Mouse (Mus musculus): ENCODE measurements around the gene Vps8. TPM values are rescaled to one million over a fixed set of nuclear protein-coding genes. Genes with fewer than 3 reads are reported as not detected.

Gene Vps8
- polyA plus RNA-seq, 1 experiment from 2014 or later, result 3.1 TPM

DNA sequence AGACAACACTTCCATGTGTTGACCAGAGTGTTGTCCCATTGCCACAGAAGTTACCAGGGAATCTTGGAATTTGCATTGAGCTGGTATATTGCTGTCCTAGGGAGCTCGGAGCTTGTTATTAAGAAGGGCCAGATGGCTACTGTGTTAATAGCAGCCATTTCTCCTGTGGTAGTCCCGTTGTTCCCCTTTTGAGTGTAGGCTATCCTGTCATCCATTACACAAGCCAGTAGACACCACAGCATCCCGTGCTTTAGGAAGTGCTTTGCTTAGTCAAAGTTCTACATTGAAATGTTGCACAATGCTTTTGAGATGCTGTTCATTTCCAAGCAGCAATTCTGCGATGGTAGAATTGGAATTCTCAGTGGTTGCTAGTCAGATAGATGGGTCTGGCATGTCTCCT is 54.2 kb downstream of the Vps8 start:
- no peak overlapping the region for H3K4me3 ChIP-seq (ENCODE audit: low read depth, low read length)
- ATAC-seq, result no peak
- WGBS (ENCODE audit: insufficient replicate concordance), result 68% methylated on average over 4 of the region's 4 CpGs

DNA sequence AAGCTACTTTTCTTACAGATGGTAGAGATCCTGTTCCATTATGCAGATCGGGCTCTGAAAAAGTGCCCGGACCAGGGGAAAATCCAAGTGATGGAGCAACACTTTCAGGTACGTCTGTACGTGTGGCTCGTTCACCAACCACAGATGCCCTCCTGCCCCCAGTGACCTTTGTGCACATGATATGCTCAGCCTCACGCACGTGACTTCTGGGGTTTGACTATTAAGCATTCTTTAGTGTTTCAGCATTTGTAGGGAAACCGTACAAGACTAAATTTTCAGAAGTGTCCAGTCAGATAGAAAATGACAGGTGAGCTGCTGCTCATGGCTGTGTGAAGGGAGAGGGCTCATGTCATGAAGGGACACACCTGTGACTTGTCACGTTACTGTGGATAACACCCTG is 55.5 kb downstream of the Vps8 start:
- WGBS (ENCODE audit: insufficient replicate concordance), result 74% methylated on average over 9 of the region's 9 CpGs
- ATAC-seq, result 0 out of 2 replicates have a peak, but pooled peaks have one; percentile 48

More for the DNA sequence above, 54.2 kb downstream of the Vps8 start:
- no peak for TF ChIP-seq EP300 (IDR thresholded peaks at IDR 0.05; ENCODE audit: low read depth)
- TF ChIP-seq CTCF (IDR thresholded peaks at IDR 0.05; ENCODE audit: low read depth), result no peak
- peaks cover 9% of the 10 kb centered on the region for H3K36me3 ChIP-seq (replicated peaks; ENCODE audit: insufficient read depth, low read length)
- H3K27me3 ChIP-seq (ENCODE audit: insufficient read depth, low read length), result no peaks in the 10 kb centered on the region
- no peak overlapping the region for H3K4me2 ChIP-seq (ENCODE audit: low read depth, low read length)
- H3K9me3 ChIP-seq (ENCODE audit: low read length), result no peaks in the 10 kb centered on the region
- no peak overlapping the region for H3K27ac ChIP-seq (ENCODE audit: low read depth)
- no peak for DNase-seq
- no peak overlapping the region for H3K9ac ChIP-seq (replicated peaks)
- no peaks in the 10 kb centered on the region for H3K4me1 ChIP-seq (ENCODE audit: insufficient read depth)

DNA sequence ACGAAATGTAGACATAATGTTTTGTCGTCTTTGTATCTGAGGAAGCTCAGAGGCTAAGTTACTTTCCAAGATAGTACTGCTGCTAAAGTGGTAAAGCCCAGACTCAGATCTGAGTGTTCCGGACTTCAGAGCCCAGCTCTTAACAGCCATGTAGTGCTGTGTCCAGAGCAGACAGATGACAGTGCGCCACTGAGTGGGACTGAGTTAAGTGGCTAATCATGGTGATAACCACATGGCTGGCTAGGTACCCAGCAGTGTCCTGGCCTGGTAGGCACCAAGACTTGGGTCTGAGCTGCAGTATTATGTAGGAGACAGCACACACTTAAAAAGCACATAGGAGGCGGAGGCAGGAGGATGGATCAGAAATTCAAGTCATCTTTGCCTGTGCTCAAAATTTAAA is 60.9 kb downstream of the Vps8 start:
- 87% methylated on average over 5 of the region's 5 CpGs for WGBS (ENCODE audit: insufficient replicate concordance)
- H3K36me3 ChIP-seq (replicated peaks; ENCODE audit: insufficient read depth, low read length), result no peaks in the 10 kb centered on the region
- H3K27ac ChIP-seq (ENCODE audit: low read depth), result no peak overlapping the region
- H3K4me2 ChIP-seq (ENCODE audit: low read depth, low read length), result no peak overlapping the region
- no peak overlapping the region for H3K9ac ChIP-seq (replicated peaks)
- DNase-seq (no peak), ATAC-seq (no peak)
- H3K27me3 ChIP-seq (ENCODE audit: insufficient read depth, low read length), result no peaks in the 10 kb centered on the region
- no peaks in the 10 kb centered on the region for H3K4me1 ChIP-seq (ENCODE audit: insufficient read depth)
- TF ChIP-seq EP300 (IDR thresholded peaks at IDR 0.05; ENCODE audit: low read depth), result no peak
- no peak for TF ChIP-seq CTCF (IDR thresholded peaks at IDR 0.05; ENCODE audit: low read depth)
- H3K4me3 ChIP-seq (ENCODE audit: low read depth, low read length), result no peak overlapping the region
- H3K9me3 ChIP-seq (ENCODE audit: low read length), result no peaks in the 10 kb centered on the region

More for the DNA sequence above, 55.5 kb downstream of the Vps8 start:
- Histone ChIP-seq H3K4me3 (ENCODE audit: low read depth, low read length) (no peak overlapping the region), H3K4me2 (ENCODE audit: low read depth, low read length) (no peak overlapping the region), H3K9ac (replicated peaks) (no peak overlapping the region), H3K9me3 (ENCODE audit: low read length) (no peaks in the 10 kb centered on the region), H3K4me1 (ENCODE audit: insufficient read depth) (no peaks in the 10 kb centered on the region), H3K36me3 (replicated peaks; ENCODE audit: insufficient read depth, low read length) (peaks cover 3% of the 10 kb centered on the region; the same call in 1 of the 2 replicates), H3K27me3 (ENCODE audit: insufficient read depth, low read length) (no peaks in the 10 kb centered on the region), H3K27ac (ENCODE audit: low read depth) (no peak overlapping the region)
- no peak for TF ChIP-seq EP300 (IDR thresholded peaks at IDR 0.05; ENCODE audit: low read depth)
- TF ChIP-seq CTCF (IDR thresholded peaks at IDR 0.05; ENCODE audit: low read depth), result no peak
- no peak for DNase-seq

DNA sequence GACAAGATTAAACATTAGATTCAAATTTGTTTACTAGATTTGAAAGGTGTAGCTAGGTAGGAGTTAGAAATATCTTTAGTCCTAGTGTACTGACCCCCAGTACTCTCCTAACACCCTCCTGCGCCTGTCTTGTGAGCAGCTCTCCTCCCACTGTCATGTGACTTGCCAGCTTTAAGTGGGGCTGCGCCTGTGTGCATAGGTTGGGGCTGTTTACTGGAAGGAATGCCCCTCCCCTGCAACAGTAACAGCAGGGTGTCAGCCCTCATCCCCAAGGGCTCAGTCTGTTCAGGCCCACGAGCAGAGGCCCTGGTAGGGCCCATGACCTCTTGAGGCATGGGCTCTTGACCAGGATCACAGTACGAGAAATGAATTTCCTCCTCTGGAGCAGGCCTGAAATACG is 62.8 kb downstream of the Vps8 start:
- 61% methylated on average over 5 of the region's 5 CpGs for WGBS (ENCODE audit: insufficient replicate concordance)
- ATAC-seq (no peak), DNase-seq (no peak)
- no peaks in the 10 kb centered on the region for H3K27me3 ChIP-seq (ENCODE audit: insufficient read depth, low read length)
- no peak overlapping the region for H3K9ac ChIP-seq (replicated peaks)
- no peaks in the 10 kb centered on the region for H3K36me3 ChIP-seq (replicated peaks; ENCODE audit: insufficient read depth, low read length)
- H3K27ac ChIP-seq (ENCODE audit: low read depth), result no peak overlapping the region
- H3K4me1 ChIP-seq (ENCODE audit: insufficient read depth), result no peaks in the 10 kb centered on the region
- no peak overlapping the region for H3K4me3 ChIP-seq (ENCODE audit: low read depth, low read length)
- H3K4me2 ChIP-seq (ENCODE audit: low read depth, low read length), result no peak overlapping the region
- H3K9me3 ChIP-seq (ENCODE audit: low read length), result no peaks in the 10 kb centered on the region
- TF ChIP-seq EP300 (IDR thresholded peaks at IDR 0.05; ENCODE audit: low read depth), result no peak
- TF ChIP-seq CTCF (IDR thresholded peaks at IDR 0.05; ENCODE audit: low read depth), result no peak

DNA sequence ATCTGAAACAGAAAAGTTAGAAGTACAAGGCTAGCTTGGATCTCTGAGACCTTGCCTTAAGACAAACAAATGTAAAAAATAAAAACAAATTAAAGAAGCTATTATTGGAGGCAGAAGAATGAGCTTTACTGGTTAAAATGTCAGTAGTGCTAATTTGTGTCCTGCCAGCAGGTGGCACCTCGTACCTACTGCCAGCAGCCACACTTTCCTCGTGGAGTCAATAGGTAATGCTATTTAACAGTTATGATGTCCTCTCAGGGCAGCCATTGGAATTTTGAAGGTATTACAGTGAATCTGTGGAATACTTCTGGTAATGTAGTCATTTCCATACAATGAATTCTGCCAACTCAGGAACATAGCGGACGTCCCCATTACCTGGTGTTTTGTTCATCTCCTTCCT is 65.5 kb downstream of the Vps8 start:
- 0 out of 2 replicates have a peak, but pooled peaks have one; percentile 17 for ATAC-seq
- WGBS (ENCODE audit: insufficient replicate concordance), result 56% methylated on average over 4 of the region's 4 CpGs
- H3K4me3 ChIP-seq (ENCODE audit: low read depth, low read length), result no peak overlapping the region

GRCm38 (mm10) chr16:21492346-21492745 is 69.4 kb downstream of the Vps8 start:
- H3K4me3 ChIP-seq (ENCODE audit: low read depth, low read length), result no peak overlapping the region
- no peak for DNase-seq
- no peak overlapping the region for H3K4me2 ChIP-seq (ENCODE audit: low read depth, low read length)
- no peak for TF ChIP-seq CTCF (IDR thresholded peaks at IDR 0.05; ENCODE audit: low read depth)
- no peak for TF ChIP-seq EP300 (IDR thresholded peaks at IDR 0.05; ENCODE audit: low read depth)
- no peak overlapping the region for H3K27ac ChIP-seq (ENCODE audit: low read depth)
- no peaks in the 10 kb centered on the region for H3K4me1 ChIP-seq (ENCODE audit: insufficient read depth)
- no peaks in the 10 kb centered on the region for H3K27me3 ChIP-seq (ENCODE audit: insufficient read depth, low read length)
- WGBS (ENCODE audit: insufficient replicate concordance), result 63% methylated on average over 5 of the region's 5 CpGs
- no peaks in the 10 kb centered on the region for H3K9me3 ChIP-seq (ENCODE audit: low read length)
- ATAC-seq, result no peak
- H3K9ac ChIP-seq (replicated peaks), result no peak overlapping the region
- no peaks in the 10 kb centered on the region; the same call in 1 of the 2 replicates for H3K36me3 ChIP-seq (replicated peaks; ENCODE audit: insufficient read depth, low read length)

More for the DNA sequence above, 65.5 kb downstream of the Vps8 start:
- Histone ChIP-seq H3K4me2 (ENCODE audit: low read depth, low read length) (no peak overlapping the region), H3K9ac (replicated peaks) (no peak overlapping the region), H3K27me3 (ENCODE audit: insufficient read depth, low read length) (no peaks in the 10 kb centered on the region), H3K27ac (ENCODE audit: low read depth) (no peak overlapping the region), H3K9me3 (ENCODE audit: low read length) (no peaks in the 10 kb centered on the region), H3K36me3 (replicated peaks; ENCODE audit: insufficient read depth, low read length) (no peaks in the 10 kb centered on the region; the same call in 1 of the 2 replicates), H3K4me1 (ENCODE audit: insufficient read depth) (no peaks in the 10 kb centered on the region)
- peak; percentile 71 for DNase-seq
- TF ChIP-seq CTCF (IDR thresholded peaks at IDR 0.05; ENCODE audit: low read depth) (peak; percentile 90), EP300 (IDR thresholded peaks at IDR 0.05; ENCODE audit: low read depth) (no peak)

- Histone ChIP-seq H3K36me3 (replicated peaks; ENCODE audit: insufficient read depth, low read length) (no peaks in the 10 kb centered on the region; the same call in 1 of the 2 replicates), H3K4me2 (ENCODE audit: low read depth, low read length) (no peak overlapping the region), H3K9me3 (ENCODE audit: low read length) (no peaks in the 10 kb centered on the region), H3K27ac (ENCODE audit: low read depth) (no peak overlapping the region), H3K4me3 (ENCODE audit: low read depth, low read length) (no peak overlapping the region), H3K27me3 (ENCODE audit: insufficient read depth, low read length) (no peaks in the 10 kb centered on the region), H3K4me1 (ENCODE audit: insufficient read depth) (no peaks in the 10 kb centered on the region), H3K9ac (replicated peaks) (no peak overlapping the region)
- no peak for TF ChIP-seq CTCF (IDR thresholded peaks at IDR 0.05; ENCODE audit: low read depth)
- no peak for TF ChIP-seq EP300 (IDR thresholded peaks at IDR 0.05; ENCODE audit: low read depth)
- DNase-seq, result no peak
- ATAC-seq, result no peak
- WGBS (ENCODE audit: insufficient replicate concordance), result 74% methylated on average over 2 of the region's 2 CpGs
Observed at GRCm38 (mm10) chr16:21492894-21493293, 70.0 kb downstream of the Vps8 start.
